Mouse (Mus musculus): ENCODE measurements around the gene Cnnm3. TPM values are rescaled to one million over a fixed set of nuclear protein-coding genes. Genes with fewer than 3 reads are reported as not detected.
"Not testable (repeated sequence)": the region's sequence is repeated elsewhere in the genome, so short reads cannot be mapped to it uniquely, and the experiment has no call there.

Cnnm3 gene
- polyA plus RNA-seq, 1 experiment from 2014 or later = 3.8 TPM

- no peak for DNase-seq (ENCODE audit: low spot score)
These were observed 24.1 kb downstream of the Cnnm3 start for GRCm38 (mm10) chr1:36535477-36536396.

GRCm38 (mm10) chr1:36536397-36536728 lies 24.7 kb downstream of the Cnnm3 start:
- DNase-seq (ENCODE audit: low spot score) = no peak

GRCm38 (mm10) chr1:36536783-36537182 lies 25.1 kb downstream of the Cnnm3 start, which contains the start of gene Ankrd23:
Ankrd23 (minus strand) TSS chr1:36536883.
- DNase-seq (ENCODE audit: low spot score) = not testable (repeated sequence)

- DNase-seq (ENCODE audit: low spot score) = no peak
These were observed 27.1 kb downstream of the Cnnm3 start for GRCm38 (mm10) chr1:36538727-36539126.

GRCm38 (mm10) chr1:36539186-36539585 lies 27.5 kb downstream of the Cnnm3 start, which contains the start of gene Gm42417:
Gm42417 (minus strand) TSS chr1:36539429.
- DNase-seq (ENCODE audit: low spot score) = no peak

- DNase-seq (ENCODE audit: low spot score) = no peak
These were observed 28.5 kb downstream of the Cnnm3 start for GRCm38 (mm10) chr1:36540132-36540531.

GRCm38 (mm10) chr1:36540807-36541206 lies 29.1 kb downstream of the Cnnm3 start:
- DNase-seq (ENCODE audit: low spot score) = no peak

GRCm38 (mm10) chr1:36541844-36542243 lies 30.2 kb downstream of the Cnnm3 start:
- no peak for DNase-seq (ENCODE audit: low spot score)

- DNase-seq (ENCODE audit: low spot score) = no peak
These were observed 31.3 kb downstream of the Cnnm3 start for GRCm38 (mm10) chr1:36542925-36543324.

GRCm38 (mm10) chr1:36545382-36545781 lies 33.7 kb downstream of the Cnnm3 start:
- peak; percentile 17 for DNase-seq (ENCODE audit: low spot score)

GRCm38 (mm10) chr1:36545845-36546600 lies 34.4 kb downstream of the Cnnm3 start:
- peak; percentile 49 for DNase-seq (ENCODE audit: low spot score)

GRCm38 (mm10) chr1:36546888-36547471 lies 35.3 kb downstream of the Cnnm3 start, which contains the start of gene Ankrd39:
Ankrd39 (minus strand) TSS chr1:36547445.
- peak; percentile 96 for DNase-seq (ENCODE audit: low spot score)

GRCm38 (mm10) chr1:36547981-36548598 lies 36.4 kb downstream of the Cnnm3 start:
- DNase-seq (ENCODE audit: low spot score) = no peak

- no peak for DNase-seq (ENCODE audit: low spot score)
These were observed 37.1 kb downstream of the Cnnm3 start for GRCm38 (mm10) chr1:36548771-36549170.

GRCm38 (mm10) chr1:36549491-36549890 lies 37.8 kb downstream of the Cnnm3 start:
- DNase-seq (ENCODE audit: low spot score) = no peak

GRCm38 (mm10) chr1:36550075-36550863 lies 38.6 kb downstream of the Cnnm3 start:
- DNase-seq (ENCODE audit: low spot score) = no peak

- no peak for DNase-seq (ENCODE audit: low spot score)
These were observed 40.2 kb downstream of the Cnnm3 start for GRCm38 (mm10) chr1:36551904-36552303.

GRCm38 (mm10) chr1:36552506-36552905 lies 40.8 kb downstream of the Cnnm3 start:
- DNase-seq (ENCODE audit: low spot score) = no peak

- no peak for DNase-seq (ENCODE audit: low spot score)
These were observed 43.1 kb downstream of the Cnnm3 start for GRCm38 (mm10) chr1:36554633-36555399.

All from thymus, postnatal 0 days (tissue).